Mouse (Mus musculus): ENCODE results near the gene Abhd14b.

GRCm38 (mm10) chr9:106449947-106450346 is 2.7 kb downstream of the Abhd14b start:
- TF ChIP-seq CTCF (IDR thresholded peaks at IDR 0.05; ENCODE audit: low read depth, low read length) (no peak), POLR2A (IDR thresholded peaks at IDR 0.05; ENCODE audit: borderline replicate concordance, low read depth, low read length) (no peak)

Measured in bone marrow macrophage, adult 2 months (primary cell).